Mouse (Mus musculus) gastrocnemius, adult 2 months (tissue): Measurements from ENCODE around the gene Asxl1. TPM values are rescaled to one million over a fixed set of nuclear protein-coding genes. Genes with fewer than 3 reads are reported as not detected.

Experiments used
- DNase-seq: peaks from one replicate; pipeline ENCODE4 v3.0.0; 2022
- H3K27ac ChIP-seq: fragments of 200-600 bp; 2 replicates; pipeline ENCODE4 v1.8.1; 2022; ENCODE audit warnings: mild to moderate bottlenecking
- H3K4me3 ChIP-seq: fragments of 200-600 bp; 2 replicates; pipeline ENCODE4 v1.8.1; 2022; ENCODE audit warnings: mild to moderate bottlenecking, moderate library complexity
- CTCF ChIP-seq: fragments of 200-600 bp; IDR thresholded peaks from 2 replicates; pipeline ENCODE4 v1.8.1; 2022; ENCODE audit warnings: antibody characterized with exemption, mild to moderate bottlenecking, moderate library complexity
- intact Hi-C: fragments of 180-260 bp; cut with DNase I; formaldehyde crosslinking; loops from one replicate; pipeline ENCODE4 v1.15.1; 2025
- long read RNA-seq, 2 experiments: library from polyadenylated mRNA; stranded (forward); transcript quantifications; one replicate each; pipeline ENCODE4 v2.0.0; 2021
- total RNA-seq, 2 experiments: library from RNA; stranded (reverse); gene quantifications; 2 replicates each; pipeline ENCODE4 v1.2.3; 2021

The Asxl1 gene
- total RNA-seq = 10 to 100 TPM in 1 of 2 experiments, 1 to 10 TPM in 1; 9.3 to 10.6 TPM
- long read RNA-seq, experiment 1, partial matches to known transcripts = 0 of 1 reads
- long read RNA-seq, experiment 1, other reads (novel, unspliced or antisense) = 1 of 1 reads
- long read RNA-seq, experiment 2, full-length matches to known transcripts = 2 of 6 reads
- long read RNA-seq, experiment 2, partial matches to known transcripts = 1 of 6 reads
- long read RNA-seq, experiment 2, other reads (novel, unspliced or antisense) = 3 of 6 reads

- intact Hi-C loops = loop anchor here (5.0 kb wide), 3 partner anchors 97 to 178 kb away; partner anchors contain the start of genes Plagl2 and Pofut1
- peak within 1 kb of the TSS; percentile 91 for H3K4me3 ChIP-seq
- peak; percentile 98 for DNase-seq
- H3K27ac ChIP-seq = peak within 1 kb of the TSS; percentile 99
- no peak for TF ChIP-seq CTCF
Measured at GRCm38 (mm10) chr2:153345454-153346220, at the start of gene Asxl1. TSS of gene Asxl1 (plus strand) at chr2:153345829.

GRCm38 (mm10) chr2:153297771-153298170 is 47.9 kb upstream of the Asxl1 start:
- Histone ChIP-seq H3K27ac (0 out of 2 replicates have a peak overlapping the region, but pooled peaks have one; percentile 16), H3K4me3 (no peak overlapping the region)
- TF ChIP-seq CTCF = no peak
- no peak for DNase-seq
- intact Hi-C loops = no loop called here

GRCm38 (mm10) chr2:153298460-153298859 is 47.2 kb upstream of the Asxl1 start:
- no peak for DNase-seq
- intact Hi-C loops = no loop called here
- TF ChIP-seq CTCF = no peak
- H3K27ac ChIP-seq = peak overlapping the region; percentile 20; the same call in 1 of the 2 replicates
- no peak overlapping the region for H3K4me3 ChIP-seq

- intact Hi-C loops = no loop called here
- peak overlapping the region; percentile 20; the same call in 1 of the 2 replicates for H3K27ac ChIP-seq
- TF ChIP-seq CTCF = peak; percentile 35
- H3K4me3 ChIP-seq = no peak overlapping the region
- no peak for DNase-seq
Measured at GRCm38 (mm10) chr2:153298863-153299262, 46.8 kb upstream of the Asxl1 start.

GRCm38 (mm10) chr2:153301123-153301522 is 44.5 kb upstream of the Asxl1 start:
- intact Hi-C loops = loop anchor here (10.0 kb wide), 1 partner anchor 114 kb away; no protein-coding TSS in a partner anchor
- no peak for TF ChIP-seq CTCF
- no peak for DNase-seq
- H3K27ac ChIP-seq = no peak overlapping the region
- H3K4me3 ChIP-seq = no peak overlapping the region

- H3K27ac ChIP-seq = no peak overlapping the region
- no peak overlapping the region for H3K4me3 ChIP-seq
- no peak for DNase-seq
- no peak for TF ChIP-seq CTCF
- intact Hi-C loops = loop anchor here (10.0 kb wide), 1 partner anchor 110 kb away; no protein-coding TSS in a partner anchor
Measured at GRCm38 (mm10) chr2:153305240-153305639, 40.4 kb upstream of the Asxl1 start.

- intact Hi-C loops = loop anchor here (10.0 kb wide), 1 partner anchor 106 kb away; no protein-coding TSS in a partner anchor
- Histone ChIP-seq H3K4me3 (no peak overlapping the region), H3K27ac (no peak overlapping the region)
- DNase-seq = no peak
- TF ChIP-seq CTCF = no peak
Measured at GRCm38 (mm10) chr2:153308586-153308985, 37.0 kb upstream of the Asxl1 start.

GRCm38 (mm10) chr2:153309106-153309505 is 36.5 kb upstream of the Asxl1 start:
- no peak for DNase-seq
- intact Hi-C loops = loop anchor here (10.0 kb wide), 1 partner anchor 106 kb away; no protein-coding TSS in a partner anchor
- Histone ChIP-seq H3K27ac (no peak overlapping the region), H3K4me3 (no peak overlapping the region)
- no peak for TF ChIP-seq CTCF

GRCm38 (mm10) chr2:153310228-153310627 is 35.4 kb upstream of the Asxl1 start:
- intact Hi-C loops = no loop called here
- Histone ChIP-seq H3K27ac (no peak overlapping the region), H3K4me3 (no peak overlapping the region)
- no peak for TF ChIP-seq CTCF
- DNase-seq = no peak

GRCm38 (mm10) chr2:153312884-153313283 is 32.7 kb upstream of the Asxl1 start:
- TF ChIP-seq CTCF = no peak

GRCm38 (mm10) chr2:153318408-153318807 is 27.2 kb upstream of the Asxl1 start:
- no peak for TF ChIP-seq CTCF
- intact Hi-C loops = no loop called here
- no peak overlapping the region for H3K27ac ChIP-seq
- H3K4me3 ChIP-seq = no peak overlapping the region
- no peak for DNase-seq

More at GRCm38 (mm10) chr2:153312884-153313283, 32.7 kb upstream of the Asxl1 start:
- DNase-seq = no peak
- H3K4me3 ChIP-seq = no peak overlapping the region
- intact Hi-C loops = no loop called here
- H3K27ac ChIP-seq = no peak overlapping the region

- intact Hi-C loops = no loop called here
- no peak for DNase-seq
- H3K4me3 ChIP-seq = no peak overlapping the region
- TF ChIP-seq CTCF = no peak
- H3K27ac ChIP-seq = peak overlapping the region; percentile 43; the same call in 1 of the 2 replicates
Measured at GRCm38 (mm10) chr2:153319036-153319643, 26.5 kb upstream of the Asxl1 start.
